Mouse (Mus musculus) ES-E14 (cell line): Measurements from ENCODE around the gene Btbd19. TPM values are rescaled to one million over a fixed set of nuclear protein-coding genes. Genes with fewer than 3 reads are reported as not detected.

Experiments
- DNase-seq: peaks from one replicate; pipeline ENCODE4 v3.0.0-alpha.2; 2013; ENCODE audit warnings: low read depth, low spot score
- H3K27ac ChIP-seq: 2 replicates; pipeline ENCODE4 v1.5.1; 2012; ENCODE audit warnings: low read depth, mild to moderate bottlenecking, low read length, moderate library complexity, mixed read lengths; ENCODE audit not compliant: poor library complexity, insufficient read depth, severe bottlenecking
- H3K36me3 ChIP-seq: 2 replicates; pipeline ENCODE4 v1.6.1; 2012; ENCODE audit warnings: mild to moderate bottlenecking, low read length, moderate library complexity, mixed read lengths; ENCODE audit not compliant: control insufficient read depth, poor library complexity, insufficient read depth, severe bottlenecking
- H3K4me1 ChIP-seq, 2 experiments: fragments of 150-350 bp in 1 of 2; sonication (generic) in 1 of 2; 2 replicates each; pipeline ENCODE4 v1.6.1; 2012; ENCODE audit warnings: low read length in 2 of 2, mild to moderate bottlenecking in 1 of 2, mixed read lengths in 1 of 2; ENCODE audit not compliant: control insufficient read depth in 2 of 2, insufficient read depth in 2 of 2, poor library complexity in 1 of 2
- H3K4me3 ChIP-seq, 2 experiments: fragments of 150-350 bp in 1 of 2; sonication (generic) in 1 of 2; 2 replicates each; pipeline ENCODE4 v1.5.1; 2012; ENCODE audit warnings: low read length in 2 of 2, low read depth in 1 of 2, mild to moderate bottlenecking in 1 of 2, mixed read lengths in 1 of 2; ENCODE audit not compliant: insufficient read depth in 1 of 2, poor library complexity in 1 of 2, severe bottlenecking in 1 of 2
- H3K9ac ChIP-seq: 2 replicates; pipeline ENCODE4 v1.6.1; 2012; ENCODE audit warnings: low read depth, mild to moderate bottlenecking, low read length, mixed read lengths; ENCODE audit not compliant: poor library complexity, insufficient read depth, severe bottlenecking
- H3K9me3 ChIP-seq: fragments of 150-350 bp; sonication (generic); 2 replicates; pipeline ENCODE4 v1.6.1; 2012; ENCODE audit warnings: low read depth, mild to moderate bottlenecking, low read length; ENCODE audit not compliant: control insufficient read depth, insufficient read depth
- CHD2 ChIP-seq: IDR thresholded peaks from 2 replicates; pipeline ENCODE4 v1.6.1; 2014; ENCODE audit warnings: mild to moderate bottlenecking, low read depth, low read length, inconsistent platforms
- HCFC1 ChIP-seq: IDR thresholded peaks from 2 replicates; pipeline ENCODE4 v1.6.1; 2012; ENCODE audit warnings: low read length, inconsistent platforms, borderline replicate concordance; ENCODE audit not compliant: insufficient read depth
- MAFK ChIP-seq: IDR thresholded peaks from 2 replicates; pipeline ENCODE4 v1.6.1; 2014; ENCODE audit warnings: mild to moderate bottlenecking, low read depth, low read length, inconsistent platforms; ENCODE audit not compliant: insufficient read depth
- ZC3H11A ChIP-seq: IDR thresholded peaks from 2 replicates; pipeline ENCODE4 v1.6.1; 2012; ENCODE audit warnings: low read depth, mild to moderate bottlenecking, inconsistent platforms, low read length, borderline replicate concordance
- ZNF384 ChIP-seq: IDR thresholded peaks from 2 replicates; pipeline ENCODE4 v1.6.1; 2012; ENCODE audit warnings: low read depth, low read length, inconsistent platforms
- in situ Hi-C, 2 experiments: fragments of 600-800 bp; cut with MboI; formaldehyde crosslinking; loops; one replicate each; pipeline ENCODE4 v1.15.1; 2025; ENCODE audit warnings: low sequenced_read_pairs in 2 of 2, inconsistent platforms in 1 of 2; ENCODE audit not compliant: unreplicated experiment in 2 of 2
- total RNA-seq: library from RNA; depleted of rRNA; stranded (reverse); fragments of 300-350 nt; gene quantifications from 2 replicates; pipeline ENCODE4 v1.2.3, GENCODE M21; 2012; rRNA removed

Btbd19 gene
- total RNA-seq = 51.2 and 87.1 TPM in 2 replicates

DNA sequence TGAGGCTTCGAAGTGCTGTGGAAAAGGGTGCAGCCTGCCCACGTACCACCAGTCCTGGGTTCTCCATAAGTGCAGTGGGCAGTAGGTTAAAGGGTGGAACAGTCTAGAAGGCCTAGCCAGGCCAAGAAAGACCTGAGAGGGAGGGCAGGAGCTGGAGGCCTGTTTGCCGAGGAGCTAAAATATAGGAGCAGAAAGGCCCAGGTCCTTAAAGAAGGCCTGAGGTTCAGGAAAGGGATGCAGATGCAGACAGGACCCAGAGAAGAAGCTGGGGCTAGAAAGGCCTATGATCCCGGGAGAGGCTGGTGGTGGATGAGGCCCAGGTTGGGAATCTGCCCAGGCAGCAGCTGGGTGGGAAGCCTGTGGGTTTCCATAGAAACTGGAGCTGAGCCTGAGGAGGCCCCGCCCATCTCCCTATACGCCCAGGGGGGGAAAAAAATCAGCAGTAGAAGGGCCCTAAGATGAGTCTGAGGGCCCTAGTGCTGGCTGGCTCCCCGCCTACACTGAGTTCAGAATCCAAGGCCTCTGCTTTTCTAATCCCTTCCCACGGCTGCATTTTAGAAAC is at the start of gene Btbd19:
Gene Btbd19, minus strand, starts transcription at position 378 of the 562 bp plus-strand sequence.
- DNase-seq = peak; percentile 72
- H3K9me3 ChIP-seq = no peaks in the 10 kb centered on the region
- H3K4me3 ChIP-seq = peak within 1 kb of the TSS; percentile 30 to 51
- H3K36me3 ChIP-seq = peaks cover 25% of the 10 kb centered on the region
- H3K27ac ChIP-seq = peak within 1 kb of the TSS; percentile 98
- H3K4me1 ChIP-seq = peaks cover 7 to 46% of the 10 kb centered on the region in 2 experiments; a peak in 3 of 4 replicates
- H3K9ac ChIP-seq = peak within 1 kb of the TSS; percentile 75
- TF ChIP-seq MAFK (no peak), ZC3H11A (no peak), ZNF384 (no peak), CHD2 (no peak), HCFC1 (no peak)
- in situ Hi-C loops = loop anchor here in 1 of 2 experiments (25.0 kb wide), 1 partner anchor 313 kb away; the partner anchor contains the start of genes Hpdl, Mutyh and Toe1

GRCm38 (mm10) chr4:117169936-117170335 is 44.4 kb upstream of the Btbd19 start:
- in situ Hi-C loops = no loop called here
- DNase-seq = no peak
- TF ChIP-seq MAFK = no peak
- no peak for TF ChIP-seq CHD2
- TF ChIP-seq ZNF384 = no peak
- TF ChIP-seq HCFC1 = no peak
- no peak for TF ChIP-seq ZC3H11A

DNA sequence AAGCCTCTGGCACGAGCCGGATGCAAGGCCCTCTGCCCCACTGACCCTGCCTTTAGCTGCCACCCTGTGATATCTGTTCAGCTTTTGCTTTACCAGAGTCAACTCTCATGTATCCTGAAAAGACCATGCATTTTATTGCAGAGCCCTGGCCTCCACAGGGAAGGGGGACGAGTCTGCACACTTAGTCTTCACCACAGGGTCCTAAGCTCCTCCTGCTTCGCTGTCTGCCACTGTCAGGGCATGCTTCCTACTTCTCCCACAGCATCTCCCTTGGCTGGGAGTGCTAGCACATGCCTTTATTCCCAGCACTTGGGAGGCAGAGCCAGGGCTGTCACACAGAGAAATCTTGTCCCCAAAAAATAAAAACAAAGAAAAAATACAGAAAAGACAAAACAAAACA is 35.7 kb upstream of the Btbd19 start:
- Histone ChIP-seq H3K9me3 (no peaks in the 10 kb centered on the region), H3K4me3 (no peak overlapping the region), H3K36me3 (peaks cover 44% of the 10 kb centered on the region), H3K27ac (no peak overlapping the region), H3K4me1 (peaks cover 0 to 7% of the 10 kb centered on the region in 2 experiments; a peak in 2 of 4 replicates), H3K9ac (no peak overlapping the region)
- in situ Hi-C loops = no loop called here
- TF ChIP-seq HCFC1 (no peak), ZC3H11A (no peak), CHD2 (no peak)
- no peak for DNase-seq

More at GRCm38 (mm10) chr4:117169936-117170335, 44.4 kb upstream of the Btbd19 start:
- no peak overlapping the region for H3K4me3 ChIP-seq
- H3K36me3 ChIP-seq = peaks cover 80% of the 10 kb centered on the region
- H3K9me3 ChIP-seq = no peaks in the 10 kb centered on the region
- no peak overlapping the region for H3K9ac ChIP-seq
- peak overlapping the region; percentile 75 for H3K27ac ChIP-seq
- peaks cover 2 to 15% of the 10 kb centered on the region in 2 experiments; a peak in 2 of 4 replicates for H3K4me1 ChIP-seq

GRCm38 (mm10) chr4:117159666-117160065 is 34.1 kb upstream of the Btbd19 start:
- H3K9me3 ChIP-seq = no peaks in the 10 kb centered on the region
- peaks cover 41% of the 10 kb centered on the region for H3K36me3 ChIP-seq
- no peak overlapping the region for H3K4me3 ChIP-seq
- DNase-seq = no peak
- TF ChIP-seq HCFC1 (no peak), ZNF384 (no peak), ZC3H11A (no peak), CHD2 (no peak), MAFK (no peak)
- peaks cover 0 to 7% of the 10 kb centered on the region in 2 experiments; a peak in 2 of 4 replicates for H3K4me1 ChIP-seq
- no peak overlapping the region for H3K27ac ChIP-seq
- H3K9ac ChIP-seq = peak overlapping the region; percentile 4
- in situ Hi-C loops = no loop called here

DNA sequence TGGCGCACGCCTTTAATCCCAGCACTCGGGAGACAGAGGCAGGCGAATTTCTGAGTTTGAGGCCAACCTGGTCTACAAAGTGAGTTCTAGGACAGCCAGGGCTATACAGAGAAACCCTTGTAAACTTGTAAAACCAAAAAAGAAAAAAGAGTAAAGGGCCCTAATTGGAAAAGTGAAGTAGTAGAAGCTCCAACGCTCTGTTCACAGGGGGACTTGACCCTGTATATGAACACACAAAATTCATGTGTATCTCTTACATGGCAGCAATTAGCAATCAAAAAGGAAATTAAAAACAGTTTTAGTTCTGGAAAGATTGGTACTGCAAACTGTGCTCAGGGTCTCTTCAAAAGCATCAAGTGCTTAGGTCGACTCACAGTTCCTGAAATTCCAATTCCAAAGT is 30.8 kb upstream of the Btbd19 start:
- Histone ChIP-seq H3K36me3 (peaks cover 56% of the 10 kb centered on the region), H3K9ac (peak overlapping the region; percentile 60; the same call in 1 of the 2 replicates)

More for the DNA sequence above, 30.8 kb upstream of the Btbd19 start:
- no peak for TF ChIP-seq ZC3H11A
- TF ChIP-seq MAFK = no peak
- no peak for TF ChIP-seq CHD2
- TF ChIP-seq ZNF384 = no peak
- no peak for TF ChIP-seq HCFC1
- Histone ChIP-seq H3K27ac (peak overlapping the region; percentile 9; the same call in 1 of the 2 replicates), H3K4me3 (peak overlapping the region; percentile 85 to 96; a peak in 2 of 4 replicates), H3K4me1 (peaks cover 0 to 7% of the 10 kb centered on the region in 2 experiments; a peak in 2 of 4 replicates), H3K9me3 (no peaks in the 10 kb centered on the region)
- in situ Hi-C loops = no loop called here
- DNase-seq = no peak
